Mouse (Mus musculus) splenic B cell, adult 2 months (primary cell): ENCODE measurements at regions not wholly inside any gene's neighbourhood (a gene's known extent, or its start where the extent isn't known, plus 50 kb on each side); places are given as distances from the start of the nearest gene placed in this dataset.
"Not testable (repeated sequence)": the region's sequence is repeated elsewhere in the genome, so short reads cannot be mapped to it uniquely, and the experiment has no call there.

ENCODE experiments used
- DNase-seq: peaks from one replicate; pipeline ENCODE4 v3.0.0-alpha.2; 2011; ENCODE audit warnings: low read depth, low spot score
- H3K27me3 ChIP-seq: 2 replicates; pipeline ENCODE4 v1.6.1; 2012; ENCODE audit warnings: mild to moderate bottlenecking, low read length, moderate library complexity, mixed read lengths; ENCODE audit not compliant: control insufficient read depth, poor library complexity, insufficient read depth, severe bottlenecking
- H3K36me3 ChIP-seq: 2 replicates; pipeline ENCODE4 v1.6.1; 2012; ENCODE audit warnings: mild to moderate bottlenecking, low read length, moderate library complexity, mixed read lengths; ENCODE audit not compliant: control insufficient read depth, poor library complexity, insufficient read depth, severe bottlenecking

DNA sequence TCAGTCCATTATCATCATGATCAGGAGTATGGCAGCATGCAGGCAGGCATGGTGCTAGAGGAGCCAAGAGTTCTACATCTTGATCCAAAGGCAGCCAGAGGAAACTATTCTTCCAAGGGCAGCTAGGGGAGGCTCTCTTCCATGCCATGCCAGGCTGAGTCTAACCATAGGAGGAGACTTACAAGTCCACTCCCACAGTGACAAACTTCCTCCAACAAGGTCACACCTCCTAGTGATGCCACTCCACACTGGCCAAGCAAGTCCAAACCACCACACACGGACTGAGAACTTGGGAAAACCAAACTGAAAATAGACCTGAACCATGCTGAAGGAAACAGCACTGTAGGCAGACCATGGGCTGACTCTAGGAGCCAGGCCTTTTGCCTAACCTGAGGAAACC, 197.4 kb downstream of the Prex1 start:
- DNase-seq, result no peak
- Histone ChIP-seq H3K36me3 (no peaks in the 10 kb centered on the region), H3K27me3 (no peaks in the 10 kb centered on the region)

DNA sequence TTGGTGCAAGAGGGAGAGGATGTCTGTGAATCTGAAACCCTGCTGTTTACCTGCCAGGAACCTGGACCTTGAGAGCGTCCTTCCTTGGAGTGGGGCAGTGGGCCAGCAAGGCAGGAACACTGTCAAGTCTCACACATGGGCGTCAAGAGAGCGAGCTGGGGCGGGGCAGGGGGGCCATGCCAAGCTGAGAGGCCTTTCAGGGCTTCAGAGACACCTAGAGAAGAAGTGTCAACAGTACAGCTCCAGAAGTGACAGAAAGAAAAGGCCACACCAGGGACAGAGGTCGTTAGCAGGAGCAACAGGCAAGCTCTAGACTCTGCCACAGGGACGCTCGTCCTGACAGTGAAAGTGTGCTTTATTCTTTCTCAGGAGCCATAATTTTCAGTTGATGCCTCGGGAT, 199.0 kb downstream of the Prex1 start:
- DNase-seq, result no peak
- Histone ChIP-seq H3K27me3 (no peaks in the 10 kb centered on the region), H3K36me3 (no peaks in the 10 kb centered on the region)

DNA sequence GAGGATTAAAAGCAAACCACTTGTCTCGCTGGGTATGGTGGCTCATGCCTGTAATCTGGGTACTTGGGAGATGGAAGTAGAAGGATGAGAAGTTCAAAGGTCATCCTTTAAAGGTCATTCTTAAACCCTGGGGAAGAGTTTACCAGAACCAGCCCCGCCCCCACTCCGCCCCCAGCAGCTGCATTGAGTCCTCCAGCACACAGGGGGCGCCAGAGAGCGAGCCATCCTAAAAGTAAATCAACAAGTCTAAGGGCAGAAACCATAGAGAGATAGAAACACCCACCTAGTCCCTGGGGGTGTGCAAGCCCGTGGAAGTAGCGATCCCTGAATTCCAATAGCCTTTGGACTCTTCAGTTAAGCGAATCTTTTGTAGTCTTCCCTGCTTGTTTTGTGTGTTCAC, 201.1 kb downstream of the Prex1 start:
- DNase-seq, result peak; percentile 48

DNA sequence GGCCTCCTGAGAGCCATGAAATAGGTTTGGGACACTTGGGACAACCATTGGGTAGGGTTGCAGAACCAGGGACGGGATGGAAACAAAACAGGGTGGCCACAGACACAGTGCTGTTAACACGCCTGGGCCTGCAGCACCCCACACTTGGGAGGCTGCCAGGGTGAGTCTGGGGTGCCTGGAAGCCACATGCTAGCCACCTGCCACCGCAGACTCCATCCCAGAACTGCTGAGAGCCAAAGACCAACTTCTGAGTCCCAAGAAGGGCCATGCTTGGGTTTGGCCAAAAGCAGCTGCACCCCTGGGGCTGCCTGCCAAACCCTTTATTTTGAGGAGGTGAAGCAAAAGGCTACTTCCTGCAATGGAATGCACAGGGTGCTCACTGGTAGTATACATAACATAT, 202.2 kb downstream of the Prex1 start:
- not testable (repeated sequence) for H3K27me3 ChIP-seq, DNase-seq, H3K36me3 ChIP-seq

More for the DNA sequence above, 201.1 kb downstream of the Prex1 start:
- no peaks in the 10 kb centered on the region for H3K36me3 ChIP-seq
- H3K27me3 ChIP-seq, result no peaks in the 10 kb centered on the region

DNA sequence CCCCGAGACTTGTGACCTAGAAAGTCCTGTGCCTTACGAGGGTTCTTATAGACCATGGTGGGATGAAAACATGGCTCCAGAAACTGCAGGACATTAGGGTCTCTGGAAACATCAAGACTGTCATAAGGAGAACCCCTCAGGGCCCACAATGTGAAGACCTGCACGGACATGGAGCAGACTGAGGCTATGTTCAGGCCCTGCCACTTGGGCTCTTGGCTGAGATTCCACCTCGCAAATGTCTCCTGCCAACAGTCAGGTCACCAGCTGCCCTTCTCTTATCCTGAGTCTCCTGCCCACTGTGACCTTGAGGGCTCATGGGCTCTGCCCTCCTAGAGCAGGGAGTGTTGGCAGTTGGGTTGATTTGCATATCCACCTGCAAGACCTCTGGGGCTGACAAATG, 202.9 kb downstream of the Prex1 start:
- Histone ChIP-seq H3K36me3 (no peaks in the 10 kb centered on the region), H3K27me3 (no peaks in the 10 kb centered on the region)
- no peak for DNase-seq

DNA sequence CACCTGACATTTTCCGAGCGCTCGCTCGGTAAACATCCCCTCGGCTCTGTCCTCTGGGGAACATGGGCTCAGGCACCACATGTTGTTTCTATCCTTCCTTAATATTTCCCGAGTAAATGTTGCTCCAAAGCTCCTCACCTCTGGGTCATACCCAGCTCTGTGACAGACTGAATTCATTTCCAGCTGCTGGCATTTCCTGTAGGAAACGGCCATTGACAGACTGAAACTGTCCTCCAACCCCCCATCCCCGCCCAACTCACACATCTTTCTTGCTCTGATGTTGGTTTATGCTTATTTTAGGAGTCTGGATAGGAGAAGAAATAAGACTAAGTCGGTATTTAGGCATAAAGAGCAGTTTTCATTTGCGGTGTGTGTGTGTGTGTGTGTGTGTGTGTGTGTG, 204.0 kb downstream of the Prex1 start:
- Histone ChIP-seq H3K27me3 (no peaks in the 10 kb centered on the region), H3K36me3 (no peaks in the 10 kb centered on the region)
- no peak for DNase-seq

DNA sequence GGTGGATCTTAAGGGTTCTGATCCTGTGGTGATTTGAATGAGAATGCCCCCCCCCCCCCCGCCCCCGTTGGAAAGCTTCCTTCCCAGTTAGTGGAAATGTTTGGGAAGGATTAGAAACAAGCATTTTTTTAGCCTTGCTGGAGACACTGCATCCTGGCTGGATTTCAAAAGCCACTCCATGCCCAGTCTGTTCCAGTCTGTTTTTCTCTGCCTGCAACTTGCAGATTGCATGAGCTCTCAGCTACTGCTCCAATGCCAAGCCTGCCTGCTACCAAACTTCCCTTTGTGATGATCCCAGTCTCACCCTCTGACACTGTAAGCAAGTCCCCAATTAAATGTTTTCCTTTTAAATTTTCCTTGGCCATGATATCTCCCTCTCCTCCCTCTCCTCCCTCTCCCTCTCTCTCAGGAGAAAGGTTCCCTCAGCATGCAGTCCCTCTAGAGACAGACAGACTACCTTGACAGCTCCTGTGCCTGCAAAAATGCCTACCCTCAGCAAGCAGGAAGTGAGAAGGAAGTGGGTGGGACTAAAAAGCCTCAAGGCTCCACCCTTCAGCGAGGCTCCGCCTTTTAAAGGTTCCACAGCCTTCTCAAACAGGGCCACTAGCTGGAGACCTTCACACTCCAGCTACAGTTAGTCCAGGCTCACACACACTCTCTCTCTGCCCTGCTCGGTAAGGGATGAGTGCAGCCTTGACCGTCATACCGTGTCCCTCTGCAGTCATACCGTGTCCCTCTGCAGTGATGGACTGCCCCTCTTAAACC, 204.8 kb downstream of the Prex1 start:
- Histone ChIP-seq H3K27me3 (no peaks in the 10 kb centered on the region), H3K36me3 (no peaks in the 10 kb centered on the region)
- no peak for DNase-seq

DNA sequence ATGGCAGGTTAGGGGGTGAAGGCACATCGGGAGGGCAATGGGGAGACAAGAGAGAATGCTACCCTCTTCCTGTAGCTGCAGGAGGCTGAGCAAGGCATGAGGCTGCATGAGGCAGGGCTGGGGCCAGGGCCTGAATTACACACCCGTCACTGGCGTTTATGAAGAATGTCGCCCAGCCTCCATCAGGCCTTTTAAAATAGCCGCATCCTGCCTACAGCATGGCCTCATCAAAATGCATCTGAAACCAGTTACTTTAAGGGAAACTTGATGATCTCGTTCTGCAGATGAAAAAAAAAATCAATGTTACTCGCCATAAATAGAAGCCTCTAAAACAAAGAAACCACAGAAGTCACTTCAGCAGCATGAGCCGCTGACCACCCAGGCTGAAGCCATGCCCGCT, 208.3 kb downstream of the Prex1 start:
- no peak for DNase-seq
- no peaks in the 10 kb centered on the region for H3K27me3 ChIP-seq
- H3K36me3 ChIP-seq, result no peaks in the 10 kb centered on the region

DNA sequence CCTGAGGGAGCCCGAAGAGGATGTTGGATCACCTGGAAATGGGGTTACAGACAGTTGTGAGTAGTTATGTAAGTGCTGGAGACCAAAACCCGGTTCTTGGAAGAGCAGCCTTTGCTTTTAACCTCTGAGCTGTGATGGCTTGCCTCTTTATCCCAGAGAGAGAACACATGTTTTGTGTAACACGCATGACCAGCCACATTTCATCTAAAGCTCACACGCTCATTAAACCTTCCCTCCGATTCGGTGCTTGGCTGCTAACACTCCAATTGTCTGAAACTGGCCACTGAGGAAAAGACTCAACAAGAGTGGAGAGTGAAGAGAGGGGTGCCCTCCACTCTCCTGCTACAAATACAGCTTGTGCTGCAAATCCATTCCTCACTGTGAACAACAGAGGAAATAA, 210.0 kb downstream of the Prex1 start:
- no peaks in the 10 kb centered on the region for H3K36me3 ChIP-seq
- no peaks in the 10 kb centered on the region for H3K27me3 ChIP-seq

DNA sequence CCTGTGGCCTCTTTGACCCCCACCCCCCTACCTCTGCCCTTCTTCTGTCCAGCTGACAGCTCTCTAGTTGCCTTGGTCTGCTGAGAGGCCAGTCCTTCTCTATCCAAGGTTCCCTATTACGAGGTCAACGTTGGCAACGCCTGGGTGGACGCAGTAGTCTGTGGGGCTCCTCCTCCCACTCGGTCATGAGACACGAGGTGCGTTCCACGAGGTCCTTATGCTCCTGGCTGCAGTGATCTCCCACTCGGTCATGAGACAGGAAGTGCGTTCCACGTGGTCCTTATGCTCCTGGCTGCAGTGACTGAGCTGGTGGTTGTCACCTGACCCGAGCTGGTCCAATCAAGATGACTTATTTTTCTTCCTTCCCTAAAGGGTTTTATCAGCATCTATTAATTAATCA, 220.7 kb downstream of the Prex1 start:
- Histone ChIP-seq H3K27me3 (no peaks in the 10 kb centered on the region), H3K36me3 (no peaks in the 10 kb centered on the region)
- DNase-seq, result peak; percentile 57

More for the DNA sequence above, 210.0 kb downstream of the Prex1 start:
- no peak for DNase-seq

DNA sequence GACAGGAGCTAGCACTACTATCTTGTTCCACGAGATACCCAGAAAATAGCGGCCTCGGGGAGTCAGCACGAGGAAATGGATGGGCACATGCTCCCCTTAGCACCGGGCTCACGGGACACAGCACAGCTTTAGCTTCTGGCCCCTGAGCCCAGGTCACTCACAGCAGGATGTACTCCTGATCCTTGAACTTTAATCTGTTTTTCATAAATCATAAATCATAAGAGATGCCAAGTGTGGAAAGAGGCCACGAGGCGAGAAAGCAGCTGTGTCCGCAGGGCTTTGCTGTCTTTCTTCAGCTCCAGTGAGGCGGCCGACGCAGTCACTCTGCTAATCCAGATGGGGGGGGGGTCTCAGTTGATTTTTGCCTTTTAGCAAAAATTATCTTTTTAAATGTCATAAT, 221.2 kb downstream of the Prex1 start:
- Histone ChIP-seq H3K27me3 (no peaks in the 10 kb centered on the region), H3K36me3 (no peaks in the 10 kb centered on the region)
- no peak for DNase-seq

DNA sequence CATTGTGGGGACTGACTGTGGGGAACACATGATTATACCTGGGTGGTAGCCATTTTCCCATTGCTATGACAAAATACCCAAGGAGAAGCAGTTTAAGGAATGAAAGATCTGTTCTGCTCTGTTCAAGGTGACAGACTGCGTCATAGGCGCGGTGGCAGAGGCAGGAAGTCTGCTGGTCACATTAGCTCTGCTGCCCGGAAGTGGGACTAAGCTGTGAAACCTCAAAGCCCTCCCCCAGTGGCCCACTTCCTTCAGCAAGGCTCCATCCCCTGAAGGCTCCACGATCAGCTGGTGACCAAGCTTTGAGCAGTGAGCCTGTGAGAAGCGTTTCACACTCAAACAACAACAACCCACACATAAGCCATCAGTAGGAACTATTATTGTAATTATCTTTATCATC, 221.8 kb downstream of the Prex1 start:
- Histone ChIP-seq H3K27me3 (no peaks in the 10 kb centered on the region), H3K36me3 (no peaks in the 10 kb centered on the region)
- DNase-seq, result peak; percentile 76

DNA sequence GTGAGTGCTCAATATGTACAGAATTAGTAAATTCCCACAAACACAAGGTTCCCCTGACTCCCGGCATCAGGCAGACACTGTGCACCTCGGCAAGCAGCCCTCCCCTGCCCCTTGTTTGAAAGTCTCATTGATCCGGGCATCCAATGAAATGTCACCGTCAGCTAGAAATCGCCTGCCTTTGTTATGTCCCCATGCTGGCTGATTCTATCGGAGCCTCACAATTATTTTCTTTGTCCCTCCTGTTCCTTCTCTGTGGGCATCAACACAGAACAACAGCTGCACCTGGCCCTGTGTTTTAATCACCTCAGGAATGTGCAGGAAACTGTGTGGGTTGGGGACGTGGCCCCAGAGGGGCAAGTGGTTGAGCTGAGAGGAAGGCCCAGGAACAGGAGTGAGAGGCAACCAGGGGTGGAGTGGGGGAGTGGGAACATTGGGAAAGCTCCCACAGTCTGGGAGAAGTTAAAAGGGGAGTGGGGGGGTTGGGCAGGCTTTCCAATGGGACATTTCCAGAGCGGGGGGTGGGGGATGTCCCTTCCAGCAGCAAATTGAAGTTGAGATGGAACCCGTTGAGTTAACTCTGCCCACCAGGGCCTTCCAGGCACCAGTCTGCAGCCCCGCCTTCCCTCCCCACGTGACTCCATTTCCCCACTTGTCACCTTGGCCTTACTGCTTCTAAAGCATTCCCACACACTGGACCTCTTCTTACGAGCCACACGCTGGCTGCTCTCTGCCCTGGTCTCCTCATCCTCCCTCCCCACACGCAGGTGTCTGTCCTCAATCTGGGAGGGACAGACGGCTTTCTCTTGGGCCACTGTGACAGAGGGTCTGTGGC, 224.4 kb downstream of the Prex1 start:
- no peak for DNase-seq
- Histone ChIP-seq H3K36me3 (no peaks in the 10 kb centered on the region), H3K27me3 (no peaks in the 10 kb centered on the region)

DNA sequence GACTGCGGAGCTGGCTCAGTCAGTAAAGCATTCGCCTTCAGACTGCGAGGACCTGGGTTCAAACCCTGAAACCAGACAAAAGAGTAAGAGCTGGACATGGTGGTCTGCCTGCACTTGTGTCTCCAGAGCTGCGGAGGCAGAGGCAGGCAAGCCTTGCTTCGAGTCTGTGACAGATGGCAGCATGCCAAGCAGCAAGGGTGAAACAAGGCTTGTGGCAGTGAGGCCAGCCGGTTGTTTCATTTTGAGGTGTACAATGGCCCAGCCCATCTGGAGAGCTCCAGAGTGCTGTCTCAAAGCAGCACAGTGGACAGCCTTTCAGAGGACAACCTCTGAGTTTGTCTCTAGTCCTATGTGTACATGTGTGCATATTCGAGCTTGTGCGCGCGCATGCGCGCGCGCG, 225.9 kb downstream of the Prex1 start:
- no peak for DNase-seq
- Histone ChIP-seq H3K27me3 (no peaks in the 10 kb centered on the region), H3K36me3 (no peaks in the 10 kb centered on the region)

DNA sequence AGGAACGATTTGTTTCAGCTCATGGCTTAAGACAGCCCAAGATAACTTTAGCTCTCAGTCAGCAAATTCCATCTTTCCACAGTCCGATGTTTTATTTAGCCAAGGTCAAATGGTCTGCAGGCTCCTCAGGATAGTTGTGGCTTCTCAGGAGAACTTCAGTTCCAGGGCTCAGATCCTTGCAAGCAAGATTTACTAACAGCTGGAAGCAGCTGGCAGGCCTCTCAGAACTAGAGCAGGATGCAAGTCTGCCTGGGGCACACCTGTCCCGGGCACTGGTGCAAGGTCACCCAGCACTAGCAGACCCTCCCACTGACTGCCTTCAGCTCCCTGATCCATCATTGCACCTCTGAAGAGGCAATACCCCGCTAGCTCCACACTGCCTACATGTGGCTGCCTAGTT, 227.8 kb downstream of the Prex1 start:
- no peak for DNase-seq
- H3K27me3 ChIP-seq, result no peaks in the 10 kb centered on the region
- no peaks in the 10 kb centered on the region for H3K36me3 ChIP-seq
